Comparison of ENCODE assay signal across 21 mouse cellular contexts in genomic region chr11:66247115-66247514, GRCm38 (mm10).
DNase-seq lines count a peak whose midpoint lies in the region; ATAC-seq lines count a peak whose summit lies in the region.
"Had no signal": no experiment of that assay in that cellular context is flagged by ENCODE, and none has a peak within 500 bp of the region (broad histone marks: within the 10 kb centered on the region; RNA-seq: fewer than 3 reads in every experiment).

No protein-coding gene starts in this region.

- intact Hi-C loops in left cerebral cortex, postnatal 4 days (cut with DNase I), result no loop called here
- intact Hi-C loops in left cerebral cortex, postnatal 36 days (cut with DNase I), result no loop called here

- no peak for DNase-seq in frontal cortex, postnatal 25 days (ENCODE audit: low spot score in 2 of 2)
- peak; percentile 3 for DNase-seq in left cerebral cortex, adult 11 months (ENCODE audit: low spot score)
- no peak for DNase-seq in left cerebral cortex, postnatal 4 days
- peak; percentile 7 to 11 for DNase-seq in left cerebral cortex, postnatal 36 days (ENCODE audit: low spot score in 2 of 2)
- no peak for DNase-seq in kidney, adult 9 months
- DNase-seq: adrenal gland, postnatal 10 days; cerebellum, adult 11 months; cerebellum, adult 9-10 months; cerebellum, postnatal 36 days; kidney, adult 18-20 months; kidney, postnatal 4 days; layer of hippocampus, postnatal 36 days; liver, postnatal 0 days; lung, postnatal 36 days; thymus, postnatal 25 days had no signal

- peak; percentile 80 for ATAC-seq in frontal cortex, adult (ENCODE audit: low TSS enrichment)
- ATAC-seq in granulocyte monocyte progenitor cell, adult 5-6 weeks (replicated peaks; ENCODE audit: poor library complexity, severe bottlenecking), result no peak
- ATAC-seq: forebrain, embryonic 14.5 days; hindbrain, embryonic 16.5 days; liver, embryonic 12.5 days; liver, postnatal 0 days; Patski had no signal

Comparison
In these comparisons a context has a peak if more than half of its experiments do, and no peak if none do; other contexts are left out.
1. DNase-seq: peak in left cerebral cortex, adult 11 months (single experiment) and left cerebral cortex, postnatal 36 days (2 of 2); none in frontal cortex, postnatal 25 days (0 of 2), left cerebral cortex, postnatal 4 days (single experiment) and kidney, adult 9 months (single experiment).